In the genomic region with DNA sequence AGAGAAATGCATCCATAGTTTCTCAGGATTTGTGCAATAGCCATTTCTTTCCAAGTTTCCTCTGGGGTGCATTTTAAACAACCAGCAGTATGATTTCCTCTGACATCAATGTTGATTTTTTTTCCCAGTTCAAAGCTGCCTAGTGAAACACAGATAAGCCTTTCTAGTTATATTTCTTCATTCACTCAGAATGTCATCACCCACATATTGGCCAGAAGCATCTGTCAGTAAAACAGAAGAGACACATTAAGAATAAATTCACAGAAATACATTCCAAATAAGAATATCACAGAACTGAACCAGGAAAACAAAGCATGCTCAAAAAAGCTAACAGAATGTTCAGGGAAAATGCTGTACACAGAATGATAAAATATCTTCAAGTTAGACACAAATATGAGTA, we compare ENCODE assay signal across 13 mouse cellular contexts.
"Had no signal": no experiment of that assay in that cellular context is flagged by ENCODE, and none has a peak within 500 bp of the region (broad histone marks: within the 10 kb centered on the region; RNA-seq: fewer than 3 reads in every experiment).

No protein-coding gene starts in this region.

- H3K27me3 ChIP-seq: liver, embryonic 13.5 days; midbrain, embryonic 13.5 days had no signal

- H3K27ac ChIP-seq: layer of hippocampus, adult 2 months; left cerebral cortex, adult 2 months; liver, embryonic 13.5 days; midbrain, embryonic 13.5 days; stomach, postnatal 0 days had no signal

- H3K9ac ChIP-seq: liver, embryonic 13.5 days; liver, postnatal 0 days; midbrain, embryonic 13.5 days had no signal

- DNase-seq: kidney, adult 11 months; kidney, postnatal 10 days; kidney, postnatal 4 days; liver; liver, embryonic 13.5 days; liver, postnatal 0 days; lung, postnatal 36 days; thymus, adult 18-20 months; thymus, postnatal 14 days had no signal

- H3K36me3 ChIP-seq: liver, embryonic 13.5 days; midbrain, embryonic 13.5 days had no signal

- ATAC-seq: liver, postnatal 0 days; midbrain, embryonic 13.5 days had no signal

- H3K9me3 ChIP-seq: liver, embryonic 13.5 days; midbrain, embryonic 13.5 days had no signal

- H3K4me2 ChIP-seq: liver, embryonic 13.5 days; midbrain, embryonic 13.5 days had no signal

- H3K4me1 ChIP-seq: liver, embryonic 13.5 days; midbrain, embryonic 13.5 days had no signal

- H3K4me3 ChIP-seq: layer of hippocampus, adult 2 months; left cerebral cortex, adult 2 months; liver, embryonic 13.5 days; midbrain, embryonic 13.5 days had no signal
